Comparison of ENCODE assay signal across 8 mouse cellular contexts in the genomic region with DNA sequence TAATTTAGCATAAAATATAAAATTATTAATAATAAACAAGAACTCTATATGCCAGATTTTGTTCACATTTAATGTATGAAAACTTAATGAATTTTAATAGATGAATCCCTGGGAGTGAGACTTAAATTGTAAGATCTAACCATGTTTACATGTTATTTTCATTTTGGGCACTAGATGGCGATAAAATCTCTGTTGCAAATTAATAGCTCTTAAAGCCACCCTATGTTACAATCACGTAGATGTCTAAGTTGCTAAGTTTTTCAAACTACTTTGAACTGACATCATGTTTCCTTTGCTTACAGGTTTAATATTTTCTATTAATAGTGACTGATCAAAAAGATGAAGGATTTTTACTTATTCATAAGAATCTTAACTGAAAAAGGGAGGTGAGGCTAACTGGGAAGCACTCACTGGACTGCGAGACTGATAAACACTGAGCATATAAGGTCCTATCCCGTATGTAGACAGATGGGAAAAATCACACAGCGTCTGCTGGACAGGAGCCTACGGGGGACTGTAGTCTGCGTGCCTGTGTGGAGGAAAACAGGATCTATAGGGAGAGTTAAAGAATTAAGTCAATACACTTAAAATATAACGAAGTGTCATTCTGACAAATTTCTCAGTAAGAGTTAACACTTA. TPM values are rescaled to one million over a fixed set of nuclear protein-coding genes. Genes with fewer than 3 reads are reported as not detected.
A peak's percentile ranks its signal among the peaks of the same experiment; 100 is the strongest.
DNase-seq lines count a peak whose midpoint lies in the region; ATAC-seq lines count a peak whose summit lies in the region.

No protein-coding gene starts in this region.

- 0 out of 2 replicates have a peak, but pooled peaks have one; percentile 49 for ATAC-seq in hindbrain, embryonic 12.5 days (ENCODE audit: low FRiP score)
- peak; percentile 70 for ATAC-seq in forebrain, embryonic 13.5 days

- whole genome bisulfite sequencing in hindbrain, embryonic 12.5 days: 52% methylated on average over 8 of the region's 8 CpGs
- WGBS in hindbrain, embryonic 10.5 days: 56% methylated on average over 8 of the region's 8 CpGs
- 46% methylated on average over 8 of the region's 8 CpGs for WGBS in forebrain, embryonic 13.5 days

- no peak overlapping the region for H3K27ac ChIP-seq in hindbrain, embryonic 12.5 days
- H3K27ac ChIP-seq in hindbrain, embryonic 10.5 days: no peak overlapping the region
- no peak overlapping the region for H3K27ac ChIP-seq in forebrain, embryonic 13.5 days

- H3K9ac ChIP-seq in hindbrain, embryonic 12.5 days: no peak overlapping the region
- H3K9ac ChIP-seq in forebrain, embryonic 13.5 days: no peak overlapping the region

- no peaks in the 10 kb centered on the region for H3K4me1 ChIP-seq in hindbrain, embryonic 12.5 days
- peaks cover 6% of the 10 kb centered on the region; the same call in 1 of the 2 replicates for H3K4me1 ChIP-seq in hindbrain, embryonic 10.5 days (replicated peaks)
- no peaks in the 10 kb centered on the region for H3K4me1 ChIP-seq in forebrain, embryonic 13.5 days

- H3K4me2 ChIP-seq in hindbrain, embryonic 12.5 days (replicated peaks): no peak overlapping the region
- H3K4me2 ChIP-seq in forebrain, embryonic 13.5 days: no peak overlapping the region

- no peak for DNase-seq in hindbrain, embryonic 10.5 days (ENCODE audit: low spot score)
- peak; percentile 74 for DNase-seq in ES-CJ7 (ENCODE audit: low read depth, low spot score)
- peak; percentile 75 for DNase-seq in lung, postnatal 25 days (ENCODE audit: low spot score)
- no peak for DNase-seq in T-cell, adult 2 months (ENCODE audit: low spot score)
- no peak for DNase-seq in natural killer cell, adult 2 months (ENCODE audit: low spot score in 2 of 2)
- DNase-seq in left cerebral cortex, adult 18-20 months (ENCODE audit: low spot score in 2 of 2): no peak

- H3K9me3 ChIP-seq in hindbrain, embryonic 12.5 days (replicated peaks): no peaks in the 10 kb centered on the region
- H3K9me3 ChIP-seq in hindbrain, embryonic 10.5 days: no peaks in the 10 kb centered on the region
- H3K9me3 ChIP-seq in forebrain, embryonic 13.5 days (replicated peaks): no peaks in the 10 kb centered on the region

- H3K36me3 ChIP-seq in hindbrain, embryonic 12.5 days: no peaks in the 10 kb centered on the region
- no peaks in the 10 kb centered on the region for H3K36me3 ChIP-seq in hindbrain, embryonic 10.5 days
- no peaks in the 10 kb centered on the region for H3K36me3 ChIP-seq in forebrain, embryonic 13.5 days (ENCODE audit: poor library complexity, severe bottlenecking)

- no peak overlapping the region for H3K4me3 ChIP-seq in hindbrain, embryonic 12.5 days
- no peak overlapping the region for H3K4me3 ChIP-seq in hindbrain, embryonic 10.5 days
- H3K4me3 ChIP-seq in forebrain, embryonic 13.5 days: no peak overlapping the region

- H3K27me3 ChIP-seq in hindbrain, embryonic 12.5 days: no peaks in the 10 kb centered on the region
- no peaks in the 10 kb centered on the region for H3K27me3 ChIP-seq in hindbrain, embryonic 10.5 days (ENCODE audit: insufficient read depth, poor library complexity, severe bottlenecking)
- H3K27me3 ChIP-seq in forebrain, embryonic 13.5 days: no peaks in the 10 kb centered on the region

RNA-seq across cellular contexts. Expression of a gene that starts 11.2 kb away (rescaled TPM):
- 3.7 and 5.8 TPM in 2 replicates for polyA plus RNA-seq in hindbrain, embryonic 12.5 days (2016; fragmentation: Nextera tagmentation; extraction: Ambion mirVana)
- 2.0 and 3.7 TPM in 2 replicates for polyA plus RNA-seq in hindbrain, embryonic 10.5 days (2016; fragmentation: Nextera tagmentation; extraction: Ambion mirVana)
- polyA plus RNA-seq in forebrain, embryonic 13.5 days (2015; fragmentation: Nextera tagmentation; extraction: Ambion mirVana): 1.6 and 1.8 TPM in 2 replicates
- total RNA-seq in left cerebral cortex, adult 18-20 months (2021): 1 to 10 TPM in 1 of 2 experiments, under 1 TPM in 1; 0.89 to 1.3 TPM

RNA-seq across cellular contexts. Expression of a gene that starts 11.6 kb away (rescaled TPM):
- polyA plus RNA-seq in hindbrain, embryonic 12.5 days (2016; fragmentation: Nextera tagmentation; extraction: Ambion mirVana): 62.0 and 77.2 TPM in 2 replicates
- 84.6 and 101 TPM in 2 replicates for polyA plus RNA-seq in hindbrain, embryonic 10.5 days (2016; fragmentation: Nextera tagmentation; extraction: Ambion mirVana)
- polyA plus RNA-seq in forebrain, embryonic 13.5 days (2015; fragmentation: Nextera tagmentation; extraction: Ambion mirVana): 24.2 and 27.6 TPM in 2 replicates
- total RNA-seq in left cerebral cortex, adult 18-20 months (2021): 100 to 1,000 TPM; 115 to 131 TPM

Comparison
In these comparisons a context has a peak if more than half of its experiments do, and no peak if none do; other contexts are left out.
1. DNase-seq: peak in ES-CJ7 (single experiment) and lung, postnatal 25 days (single experiment); none in hindbrain, embryonic 10.5 days (single experiment), T-cell, adult 2 months (single experiment), natural killer cell, adult 2 months (0 of 2) and left cerebral cortex, adult 18-20 months (0 of 2).